Mouse (Mus musculus): ENCODE measurements around the gene Rps27l.

- TF ChIP-seq POLR2AphosphoS2 (IDR thresholded peaks at IDR 0.05; ENCODE audit: low read length) (no peak), USF1 (IDR thresholded peaks at IDR 0.05; ENCODE audit: low read depth, low read length) (no peak), CTCF (IDR thresholded peaks at IDR 0.05 in 2 of 3, conservative IDR thresholded peaks at IDR 0.05 in 1 of 3; ENCODE audit: control insufficient read depth in 1 of 3, insufficient read depth in 1 of 3, low read depth in 2 of 3, low read length in 3 of 3, poor library complexity in 1 of 3, severe bottlenecking in 1 of 3) (no peak), E2F4 (IDR thresholded peaks at IDR 0.05; ENCODE audit: borderline replicate concordance, low read depth, low read length) (no peak), HCFC1 (IDR thresholded peaks at IDR 0.05; ENCODE audit: low read depth, low read length) (no peak)
Observed at GRCm38 (mm10) chr9:66925853-66926252, 20.0 kb upstream of the Rps27l start.

Data from MEL (cell line).